Mouse (Mus musculus) erythroblast, embryonic 14.5 days (primary cell): ENCODE measurements around the gene Crtc1.

Experiments
- GATA1 ChIP-seq: IDR thresholded peaks from 2 replicates; pipeline ENCODE4 v1.6.1; 2012; ENCODE audit warnings: low read length, inconsistent platforms, mixed read lengths
- TAL1 ChIP-seq: IDR thresholded peaks from 3 replicates; pipeline ENCODE4 v1.6.1; 2012; ENCODE audit warnings: low read length, inconsistent platforms, mixed read lengths

- TF ChIP-seq GATA1 (no peak), TAL1 (no peak)
Measured at GRCm38 (mm10) chr8:70393087-70393486, 46.3 kb downstream of the Crtc1 start.
